Mouse (Mus musculus): ENCODE measurements around the gene Theg. TPM values are rescaled to one million over a fixed set of nuclear protein-coding genes. Genes with fewer than 3 reads are reported as not detected.

Gene Theg
- total RNA-seq, 2 experiments from 2014 or later = 1.1 to 1.3 TPM

- intact Hi-C loops (cut with DNase I) = no loop called here
Measured at GRCm38 (mm10) chr10:79526661-79527452, 60.3 kb downstream of the Theg start.

More at GRCm38 (mm10) chr10:79526661-79527452, 60.3 kb downstream of the Theg start:
- no peak for DNase-seq (ENCODE audit: low spot score in 2 of 2)

Small RNA genes within 50 kb of the gene (microRNA-seq; reads per million reads assigned to microRNA genes)
- gene Mir6909 = not detected

Other genes with a start within 250 kb of the Theg start
- not detected for gene Vmn2r82, start 230.8 kb downstream of the Theg start, total RNA-seq (2021)
- not detected for gene Vmn2r83, start 118.6 kb downstream of the Theg start, total RNA-seq (2021)
- gene Plpp2, start 53.5 kb downstream of the Theg start, total RNA-seq (2021) = 1 to 10 TPM; 3.1 to 3.7 TPM
- gene Mier2, start 32.1 kb downstream of the Theg start, total RNA-seq (2021) = 10 to 100 TPM; 41.9 to 55.9 TPM
- 10 to 100 TPM; 15.7 to 16.3 TPM for gene C2cd4c, start 26.7 kb upstream of the Theg start, total RNA-seq (2021)
- 10 to 100 TPM; 43.7 to 52.3 TPM for gene Shc2, start 50.6 kb upstream of the Theg start, total RNA-seq (2021)
- under 1 TPM; 0.25 to 0.63 TPM for gene Odf3l2, start 58.4 kb upstream of the Theg start, total RNA-seq (2021)
- not detected for gene Madcam1, start 77.2 kb upstream of the Theg start, total RNA-seq (2021)
- 10 to 100 TPM; 71.4 to 91.6 TPM for gene Tpgs1, start 82.0 kb upstream of the Theg start, total RNA-seq (2021)
- gene Cdc34, start 94.9 kb upstream of the Theg start, total RNA-seq (2021) = 10 to 100 TPM; 76.2 to 90.0 TPM
- gene Gzmm, start 101.7 kb upstream of the Theg start, total RNA-seq (2021) = 1 to 10 TPM; 1.8 to 2.0 TPM
- gene Bsg, start 117.2 kb upstream of the Theg start, total RNA-seq (2021) = 100 to 1,000 TPM; 593 to 646 TPM
- 100 to 1,000 TPM; 128 to 152 TPM for gene Hcn2, start 129.3 kb upstream of the Theg start, total RNA-seq (2021)
- gene Polrmt, start 159.2 kb upstream of the Theg start, total RNA-seq (2021) = 10 to 100 TPM; 44.9 to 49.7 TPM
- 1 to 10 TPM; 4.0 to 4.7 TPM for gene Fgf22, start 167.7 kb upstream of the Theg start, total RNA-seq (2021)
- gene Rnf126, start 179.6 kb upstream of the Theg start, total RNA-seq (2021) = 100 to 1,000 TPM in 1 of 2 experiments, 10 to 100 TPM in 1; 92.7 to 104 TPM
- gene Fstl3, start 189.9 kb upstream of the Theg start, total RNA-seq (2021) = 1 to 10 TPM; 2.8 to 3.6 TPM
- under 1 TPM; 0.74 to 0.79 TPM for gene Prss57, start 203.6 kb upstream of the Theg start, total RNA-seq (2021)
- gene Palm, start 206.2 kb upstream of the Theg start, total RNA-seq (2021) = 100 to 1,000 TPM; 321 to 357 TPM
- gene Misp, start 233.7 kb upstream of the Theg start, total RNA-seq (2021) = 1 to 10 TPM in 1 of 2 experiments, not detected in 1; 1.7 TPM